Mouse (Mus musculus): ENCODE results near the gene Msrb3. TPM values are rescaled to one million over a fixed set of nuclear protein-coding genes. Genes with fewer than 3 reads are reported as not detected.

The Msrb3 gene
- polyA plus RNA-seq, 1 experiment, result 5.2 TPM

DNA sequence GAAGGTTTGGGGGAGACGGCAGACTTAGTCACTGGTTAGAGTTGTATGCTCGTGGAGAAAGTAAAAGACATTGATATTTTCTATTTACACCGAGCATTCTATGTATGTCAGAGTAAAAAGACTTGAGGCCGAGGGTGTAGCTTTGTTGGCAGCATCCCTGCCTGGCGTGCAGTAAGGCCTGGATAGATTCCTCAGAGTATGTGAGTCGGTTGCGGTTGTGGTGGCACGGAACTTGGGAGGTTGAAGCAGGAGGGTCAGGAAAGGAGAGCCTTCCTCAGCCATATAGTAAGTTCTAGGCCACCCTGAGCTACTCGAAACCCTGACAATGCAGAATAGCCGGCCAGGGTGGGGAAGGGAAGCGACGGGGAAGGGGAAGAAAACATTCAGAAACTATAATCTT, 71.1 kb downstream of the Msrb3 start:
- H3K4me1 ChIP-seq (ENCODE audit: control insufficient read depth, insufficient read depth, low read length), result no peaks in the 10 kb centered on the region
- WGBS, result 90% methylated on average over 12 of the region's 12 CpGs

DNA sequence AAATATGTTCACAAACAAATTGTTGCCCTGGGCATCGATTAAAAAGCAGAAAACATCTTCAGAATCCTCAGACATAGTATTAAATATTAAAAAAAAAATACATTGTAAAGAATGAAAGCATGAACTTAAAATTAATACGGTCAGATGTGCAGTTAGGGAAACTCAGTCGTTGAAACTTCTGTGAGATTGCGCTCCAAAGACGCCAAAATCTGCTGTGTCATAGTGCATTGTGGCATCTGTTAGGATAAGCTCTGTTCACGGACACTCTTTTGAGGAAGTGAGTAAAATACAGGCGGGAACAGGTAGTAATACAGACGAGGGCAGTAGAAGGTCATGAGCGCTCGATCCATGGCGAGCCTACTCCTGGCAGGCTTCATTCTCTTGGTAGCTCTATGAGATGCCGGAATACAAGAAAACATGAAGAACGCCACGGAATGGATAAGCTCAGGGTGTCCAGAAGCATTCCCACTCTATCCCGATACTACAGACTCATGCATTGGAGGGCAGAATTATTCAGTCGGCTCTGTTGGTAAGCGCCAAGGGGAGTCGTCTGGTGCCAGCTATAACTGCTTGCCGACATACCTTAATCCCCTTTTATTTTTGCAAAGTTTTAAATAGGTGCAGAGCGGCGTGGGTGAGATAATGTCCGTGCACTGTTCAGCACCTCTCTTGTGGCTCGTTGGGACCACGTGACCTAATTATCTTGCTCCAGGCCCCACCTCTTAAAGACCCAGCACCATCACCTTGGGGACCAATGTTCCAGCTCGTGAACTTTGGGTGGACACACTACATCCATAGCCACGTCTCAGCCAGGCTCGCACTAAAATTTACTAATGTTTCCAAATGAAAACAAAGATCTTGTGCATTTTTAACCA, 71.9 kb downstream of the Msrb3 start:
- no peak overlapping the region for H3K27ac ChIP-seq (ENCODE audit: insufficient read depth, low read length)
- H3K27me3 ChIP-seq (ENCODE audit: control insufficient read depth, insufficient read depth, low read length), result no peaks in the 10 kb centered on the region
- no peaks in the 10 kb centered on the region for H3K4me1 ChIP-seq (ENCODE audit: control insufficient read depth, insufficient read depth, low read length)
- WGBS, result 85% methylated on average over 27 of the region's 27 CpGs
- DNase-seq, result no peak
- no peak overlapping the region for H3K4me3 ChIP-seq (replicated peaks; ENCODE audit: insufficient read depth, low read depth, low read length)
- TF ChIP-seq CTCF (IDR thresholded peaks at IDR 0.05; ENCODE audit: borderline replicate concordance, insufficient read depth, low read depth, low read length), result no peak
- TF ChIP-seq POLR2A (IDR thresholded peaks at IDR 0.05; ENCODE audit: borderline replicate concordance, insufficient read depth, low read length), result no peak

More for the DNA sequence above, 71.1 kb downstream of the Msrb3 start:
- Histone ChIP-seq H3K27ac (ENCODE audit: insufficient read depth, low read length) (no peak overlapping the region), H3K4me3 (replicated peaks; ENCODE audit: insufficient read depth, low read depth, low read length) (no peak overlapping the region), H3K27me3 (ENCODE audit: control insufficient read depth, insufficient read depth, low read length) (no peaks in the 10 kb centered on the region; the same call in 1 of the 2 replicates)
- no peak for DNase-seq
- TF ChIP-seq POLR2A (IDR thresholded peaks at IDR 0.05; ENCODE audit: borderline replicate concordance, insufficient read depth, low read length), result no peak
- TF ChIP-seq CTCF (IDR thresholded peaks at IDR 0.05; ENCODE audit: borderline replicate concordance, insufficient read depth, low read depth, low read length), result no peak

DNA sequence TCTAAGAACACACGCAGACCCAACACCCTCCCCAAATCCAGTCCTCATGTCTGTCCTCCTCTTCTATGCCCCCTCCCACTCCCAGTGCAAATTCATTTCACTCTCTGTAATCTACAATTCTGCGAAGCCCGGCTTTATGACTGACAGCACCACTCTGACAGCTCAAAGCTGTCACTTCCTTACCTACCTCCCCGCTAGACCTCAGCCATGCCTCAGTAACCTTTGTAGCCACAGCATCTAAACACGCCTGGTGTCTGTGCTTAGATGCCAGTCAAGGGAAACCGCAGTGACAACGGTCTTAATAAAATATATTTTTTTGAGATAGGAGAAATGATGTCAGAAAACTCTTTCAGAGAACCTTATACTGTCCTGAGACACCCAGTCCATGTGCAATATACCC, 72.5 kb downstream of the Msrb3 start:
- H3K27ac ChIP-seq (ENCODE audit: insufficient read depth, low read length), result no peak overlapping the region
- WGBS, result 74% methylated on average over 7 of the region's 7 CpGs
- H3K27me3 ChIP-seq (ENCODE audit: control insufficient read depth, insufficient read depth, low read length), result no peaks in the 10 kb centered on the region
- no peaks in the 10 kb centered on the region for H3K4me1 ChIP-seq (ENCODE audit: control insufficient read depth, insufficient read depth, low read length)
- TF ChIP-seq POLR2A (IDR thresholded peaks at IDR 0.05; ENCODE audit: borderline replicate concordance, insufficient read depth, low read length) (no peak), CTCF (IDR thresholded peaks at IDR 0.05; ENCODE audit: borderline replicate concordance, insufficient read depth, low read depth, low read length) (no peak)
- DNase-seq, result no peak
- no peak overlapping the region for H3K4me3 ChIP-seq (replicated peaks; ENCODE audit: insufficient read depth, low read depth, low read length)

DNA sequence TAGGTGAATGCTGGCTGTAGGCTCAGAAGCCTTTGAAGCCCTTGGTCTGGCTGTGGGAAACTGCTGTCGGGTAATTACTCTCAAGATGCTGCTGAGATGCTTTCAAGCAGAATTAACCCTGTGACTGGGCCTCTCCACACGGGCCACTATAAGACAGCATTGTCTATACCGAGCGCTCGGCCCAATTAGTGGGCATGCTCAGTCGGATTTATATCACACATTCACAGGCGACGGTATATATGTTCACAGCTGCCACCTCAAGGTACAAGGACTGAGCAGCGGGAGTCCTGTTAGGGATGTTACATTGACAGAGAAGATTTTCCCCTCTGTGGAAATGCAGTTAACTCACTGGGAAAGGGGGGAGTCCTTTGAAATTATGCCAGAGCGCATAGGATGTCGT, 73.3 kb downstream of the Msrb3 start:
- TF ChIP-seq CTCF (IDR thresholded peaks at IDR 0.05; ENCODE audit: borderline replicate concordance, insufficient read depth, low read depth, low read length) (no peak), POLR2A (IDR thresholded peaks at IDR 0.05; ENCODE audit: borderline replicate concordance, insufficient read depth, low read length) (no peak)
- WGBS, result 34% methylated on average over 11 of the region's 11 CpGs
- no peaks in the 10 kb centered on the region for H3K27me3 ChIP-seq (ENCODE audit: control insufficient read depth, insufficient read depth, low read length)
- no peak overlapping the region for H3K4me3 ChIP-seq (replicated peaks; ENCODE audit: insufficient read depth, low read depth, low read length)
- no peaks in the 10 kb centered on the region for H3K4me1 ChIP-seq (ENCODE audit: control insufficient read depth, insufficient read depth, low read length)
- no peak for DNase-seq
- H3K27ac ChIP-seq (ENCODE audit: insufficient read depth, low read length), result no peak overlapping the region

DNA sequence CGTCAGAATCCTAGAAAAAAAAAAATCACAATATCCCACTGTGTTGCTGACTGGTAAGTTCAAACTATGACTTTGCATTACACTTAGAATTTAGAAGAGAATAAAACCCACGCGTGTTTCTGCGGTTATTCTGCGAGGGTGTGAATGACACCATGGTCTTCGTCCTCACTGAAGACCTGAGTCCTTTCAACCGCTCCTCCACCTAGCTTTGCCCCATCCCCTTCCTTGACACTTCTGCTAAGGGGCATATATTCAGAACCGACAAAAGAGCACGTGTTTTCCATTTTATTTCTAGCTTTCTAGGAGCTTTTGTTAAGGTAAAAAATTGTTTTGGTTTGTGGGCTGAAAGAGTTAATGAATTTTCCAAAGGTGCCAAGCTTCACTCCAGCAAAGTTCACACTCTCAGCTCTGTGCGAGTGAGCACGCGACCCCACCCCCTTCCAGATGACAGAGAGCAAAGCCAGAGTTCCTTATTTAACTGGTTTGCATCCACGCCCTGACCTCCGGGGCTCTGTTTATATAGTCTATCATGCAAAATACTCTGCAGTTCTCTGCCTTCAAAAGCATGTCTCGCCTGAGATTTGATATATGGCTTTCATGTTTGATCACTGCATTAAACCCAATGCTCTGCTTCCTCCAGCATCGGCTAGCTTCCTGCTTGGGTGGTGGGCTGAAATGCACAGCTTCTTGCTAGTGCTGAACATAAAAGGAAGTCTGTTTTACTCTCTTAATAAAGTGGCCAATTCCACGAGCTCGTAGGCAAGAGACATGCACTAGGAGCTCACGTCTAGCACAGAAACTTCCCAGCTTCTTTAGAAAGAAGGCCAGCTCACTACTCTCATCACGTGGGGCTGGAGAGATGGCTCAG, 77.2 kb downstream of the Msrb3 start:
- TF ChIP-seq CTCF (IDR thresholded peaks at IDR 0.05; ENCODE audit: borderline replicate concordance, insufficient read depth, low read depth, low read length) (no peak), POLR2A (IDR thresholded peaks at IDR 0.05; ENCODE audit: borderline replicate concordance, insufficient read depth, low read length) (no peak)
- no peak overlapping the region for H3K27ac ChIP-seq (ENCODE audit: insufficient read depth, low read length)
- no peaks in the 10 kb centered on the region for H3K4me1 ChIP-seq (ENCODE audit: control insufficient read depth, insufficient read depth, low read length)
- no peak for DNase-seq
- H3K4me3 ChIP-seq (replicated peaks; ENCODE audit: insufficient read depth, low read depth, low read length), result no peak overlapping the region
- no peaks in the 10 kb centered on the region for H3K27me3 ChIP-seq (ENCODE audit: control insufficient read depth, insufficient read depth, low read length)
- WGBS, result 61% methylated on average over 20 of the region's 20 CpGs

DNA sequence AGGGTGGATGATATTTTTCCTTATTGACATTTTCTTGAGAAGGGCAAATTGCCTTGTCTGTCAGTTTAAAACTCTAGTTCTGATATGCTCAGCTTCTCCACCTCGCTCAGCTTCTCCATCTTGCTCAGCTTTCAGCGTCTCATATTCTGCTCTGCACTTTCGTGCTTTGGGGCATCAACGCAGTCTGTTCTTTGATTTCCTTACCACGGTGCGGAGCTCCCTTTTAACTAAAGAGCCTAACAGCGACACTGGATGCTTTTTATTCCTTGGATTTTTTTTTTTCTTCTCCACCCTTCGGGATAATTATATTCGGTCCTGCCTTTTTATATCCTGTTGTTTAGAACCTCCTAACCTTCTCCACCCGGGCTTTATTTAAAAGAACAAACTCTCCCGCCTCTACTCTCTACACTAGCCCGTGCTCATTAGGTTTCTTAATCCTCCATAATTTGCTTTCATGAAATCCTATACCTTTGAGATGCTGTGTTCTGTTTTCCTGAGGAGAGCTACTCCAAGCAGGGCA, 78.1 kb downstream of the Msrb3 start:
- no peak overlapping the region for H3K27ac ChIP-seq (ENCODE audit: insufficient read depth, low read length)
- H3K4me3 ChIP-seq (replicated peaks; ENCODE audit: insufficient read depth, low read depth, low read length), result no peak overlapping the region
- no peaks in the 10 kb centered on the region for H3K27me3 ChIP-seq (ENCODE audit: control insufficient read depth, insufficient read depth, low read length)
- no peaks in the 10 kb centered on the region for H3K4me1 ChIP-seq (ENCODE audit: control insufficient read depth, insufficient read depth, low read length)
- WGBS, result 60% methylated on average over 12 of the region's 12 CpGs
- no peak for DNase-seq
- TF ChIP-seq POLR2A (IDR thresholded peaks at IDR 0.05; ENCODE audit: borderline replicate concordance, insufficient read depth, low read length), result no peak
- TF ChIP-seq CTCF (IDR thresholded peaks at IDR 0.05; ENCODE audit: borderline replicate concordance, insufficient read depth, low read depth, low read length), result no peak

DNA sequence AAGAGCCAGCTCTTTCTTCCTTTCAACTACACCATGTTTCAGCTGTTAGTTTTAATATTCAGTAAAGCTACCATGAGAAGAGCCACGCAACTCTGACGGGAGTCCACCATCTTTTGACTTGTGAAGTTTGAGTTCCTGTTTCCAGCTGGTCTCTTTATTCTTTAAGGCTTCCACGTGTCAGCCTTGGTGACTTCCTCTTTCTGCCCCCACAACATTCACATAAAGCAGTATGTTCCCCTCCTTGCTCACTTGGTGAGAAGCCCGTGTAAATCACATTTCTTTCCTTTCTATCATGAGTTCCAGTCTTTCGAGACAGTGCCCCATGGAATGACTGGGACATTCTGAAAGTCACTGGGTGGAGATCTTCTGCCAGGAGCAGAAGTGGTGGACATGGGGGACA, 83.6 kb downstream of the Msrb3 start:
- 90% methylated on average over 5 of the region's 5 CpGs for WGBS
- DNase-seq, result no peak
- H3K27ac ChIP-seq (ENCODE audit: insufficient read depth, low read length), result no peak overlapping the region
- H3K4me3 ChIP-seq (replicated peaks; ENCODE audit: insufficient read depth, low read depth, low read length), result no peak overlapping the region
- H3K27me3 ChIP-seq (ENCODE audit: control insufficient read depth, insufficient read depth, low read length), result no peaks in the 10 kb centered on the region
- H3K4me1 ChIP-seq (ENCODE audit: control insufficient read depth, insufficient read depth, low read length), result no peaks in the 10 kb centered on the region
- TF ChIP-seq POLR2A (IDR thresholded peaks at IDR 0.05; ENCODE audit: borderline replicate concordance, insufficient read depth, low read length) (no peak), CTCF (IDR thresholded peaks at IDR 0.05; ENCODE audit: borderline replicate concordance, insufficient read depth, low read depth, low read length) (no peak)
